Mouse (Mus musculus): ENCODE results near the gene Ndufb4. TPM values are rescaled to one million over a fixed set of nuclear protein-coding genes. Genes with fewer than 3 reads are reported as not detected.
"Not testable (repeated sequence)": the region's sequence is repeated elsewhere in the genome, so short reads cannot be mapped to it uniquely, and the experiment has no call there.

Gene Ndufb4
- total RNA-seq, 2 experiments from 2014 or later: 70.0 to 84.8 TPM

DNA sequence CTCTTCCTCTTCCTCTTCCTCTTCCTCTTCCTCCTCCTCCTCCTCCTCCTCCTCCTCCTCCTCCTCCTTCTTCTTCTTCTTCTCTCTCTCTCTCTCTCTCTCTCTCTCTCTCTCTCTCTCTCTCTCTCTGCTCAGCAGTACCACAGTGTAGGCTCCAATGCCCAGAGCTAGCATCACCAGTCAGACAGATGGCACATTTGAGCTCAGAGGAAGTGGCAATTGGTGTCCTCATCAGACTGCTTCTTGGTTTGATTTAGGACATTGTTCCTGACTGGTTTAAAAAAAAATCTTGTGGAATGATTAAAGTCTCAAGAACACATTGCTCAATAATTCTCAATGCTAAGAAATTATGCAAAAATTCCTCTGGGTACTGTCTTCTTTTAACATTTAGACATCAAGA is 13.7 kb downstream of the Ndufb4 start:
- DNase-seq (ENCODE audit: low spot score in 2 of 2): not testable (repeated sequence)

GRCm38 (mm10) chr16:37637802-37638201 is 16.5 kb downstream of the Ndufb4 start:
- no peak for DNase-seq (ENCODE audit: low spot score in 2 of 2)

- no peak for DNase-seq (ENCODE audit: low spot score in 2 of 2)
These were observed 18.1 kb downstream of the Ndufb4 start for GRCm38 (mm10) chr16:37636107-37636506.

DNA sequence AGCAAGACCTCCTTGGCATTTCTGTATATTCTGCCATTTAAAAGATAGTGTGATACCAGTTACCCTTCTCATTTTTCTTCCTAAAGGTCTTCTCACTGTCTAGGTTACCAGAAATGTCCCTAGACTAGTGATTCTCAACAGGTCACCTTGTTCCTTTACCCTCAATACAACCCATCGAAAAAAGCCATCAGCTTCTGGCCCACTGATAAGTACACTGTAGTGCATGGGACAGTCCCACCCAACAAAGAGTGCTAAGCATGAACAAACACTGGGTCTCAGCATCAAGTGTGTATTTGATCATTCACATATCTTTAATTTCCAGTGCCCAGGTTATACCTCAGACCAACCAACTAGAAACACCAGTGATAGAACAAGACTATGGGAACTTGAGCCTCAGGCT is 19.2 kb downstream of the Ndufb4 start:
- no peak for DNase-seq (ENCODE audit: low spot score in 2 of 2)

- no peak for DNase-seq (ENCODE audit: low spot score in 2 of 2)
These were observed 19.7 kb downstream of the Ndufb4 start for GRCm38 (mm10) chr16:37634578-37634977.

DNA sequence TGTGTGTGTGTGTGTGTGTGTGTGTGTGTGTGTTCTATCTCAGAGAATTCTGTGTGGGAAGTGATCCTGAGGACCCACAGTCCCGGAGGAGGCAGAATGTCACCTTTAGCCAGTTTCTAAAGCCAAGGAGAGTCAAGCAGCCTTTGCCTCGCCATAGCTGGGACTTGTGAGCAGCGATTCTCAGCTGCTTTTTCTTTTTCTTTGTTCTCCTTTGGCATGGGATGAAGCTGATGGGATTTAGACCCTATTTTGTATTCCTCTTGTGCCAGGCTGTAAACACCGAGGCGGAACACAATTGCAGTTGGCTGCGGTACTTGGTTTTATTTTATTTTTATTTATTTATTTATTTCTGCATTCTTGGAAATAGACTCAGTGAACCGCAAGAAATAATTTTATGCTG is 25.2 kb downstream of the Ndufb4 start:
- DNase-seq (ENCODE audit: low spot score in 2 of 2): no peak

GRCm38 (mm10) chr16:37628336-37628735 is 25.9 kb downstream of the Ndufb4 start:
- no peak for DNase-seq (ENCODE audit: low spot score in 2 of 2)

DNA sequence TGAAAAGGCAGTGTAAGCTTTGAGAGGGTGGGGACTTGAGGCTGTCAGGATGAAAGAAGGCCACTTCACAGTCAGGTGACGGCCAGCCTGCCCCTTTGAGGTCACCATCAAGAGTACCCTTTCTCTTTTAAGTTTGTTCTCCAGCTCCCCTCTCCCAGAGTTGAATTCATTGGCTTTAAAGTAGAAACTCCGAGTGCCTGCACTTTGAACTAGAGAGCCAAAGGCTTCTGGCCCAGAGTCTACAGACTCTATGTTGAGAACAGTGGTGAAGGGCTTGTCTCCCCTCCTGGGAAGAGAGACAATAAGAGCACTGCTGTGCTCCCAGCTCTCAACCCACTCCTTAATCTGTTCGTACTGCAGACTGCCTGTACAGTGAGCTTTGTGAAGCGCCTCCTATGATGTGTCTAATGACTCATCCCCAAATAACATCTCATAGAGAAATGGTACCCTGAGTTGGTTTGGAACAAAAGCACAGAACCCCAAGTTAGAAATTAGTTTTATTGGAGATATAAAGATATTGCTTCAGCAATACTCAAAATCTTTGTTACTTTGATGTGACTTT is 27.8 kb downstream of the Ndufb4 start:
- no peak for DNase-seq (ENCODE audit: low spot score in 2 of 2)

- no peak for DNase-seq (ENCODE audit: low spot score in 2 of 2)
These were observed 31.3 kb downstream of the Ndufb4 start for GRCm38 (mm10) chr16:37622919-37623318.

DNA sequence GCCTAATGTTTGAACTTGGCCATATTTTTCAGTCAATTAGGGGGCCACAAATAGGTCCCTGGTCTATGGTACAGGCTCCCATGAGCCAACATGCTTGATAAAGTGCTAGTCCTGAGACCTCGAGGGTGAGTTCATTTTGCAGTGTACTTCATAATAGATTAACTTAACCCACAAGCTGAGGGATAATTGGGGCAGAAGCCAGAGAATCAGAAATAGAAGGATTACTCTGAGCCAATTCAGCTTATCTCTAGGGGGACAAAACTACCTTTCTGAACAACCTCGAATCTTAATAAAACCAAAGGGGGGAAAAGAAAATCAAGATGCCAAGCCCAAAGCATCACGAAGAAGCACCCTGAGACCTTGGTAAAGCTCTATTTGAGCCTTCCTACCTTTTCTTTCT is 31.9 kb downstream of the Ndufb4 start:
- no peak for DNase-seq (ENCODE audit: low spot score in 2 of 2)

GRCm38 (mm10) chr16:37617695-37618094 is 36.6 kb downstream of the Ndufb4 start:
- DNase-seq (ENCODE audit: low spot score in 2 of 2): peak; percentile 60 to 63

DNA sequence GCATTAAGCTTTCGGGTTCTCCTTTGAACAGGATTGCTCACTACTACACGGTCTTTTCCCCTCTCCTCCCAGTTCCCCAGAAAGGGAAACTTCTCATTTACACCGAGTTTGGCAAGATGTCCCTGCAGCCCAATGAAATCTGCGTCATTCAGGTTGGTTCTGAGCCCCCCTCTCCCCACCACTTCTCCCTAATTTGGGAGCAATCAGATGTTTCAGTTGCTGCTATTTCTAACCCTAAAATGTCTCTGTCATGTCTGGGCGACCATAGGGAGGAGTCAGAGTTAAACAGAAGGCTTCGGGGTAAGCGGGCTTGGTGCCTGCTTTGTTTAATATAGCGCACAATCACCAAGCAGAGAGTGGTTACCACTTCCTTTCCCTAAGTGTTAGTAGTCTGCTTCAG is 38.1 kb downstream of the Ndufb4 start:
- no peak for DNase-seq (ENCODE audit: low spot score in 2 of 2)

- DNase-seq (ENCODE audit: low spot score in 2 of 2): no peak
These were observed 38.8 kb downstream of the Ndufb4 start for GRCm38 (mm10) chr16:37615429-37615828.

DNA sequence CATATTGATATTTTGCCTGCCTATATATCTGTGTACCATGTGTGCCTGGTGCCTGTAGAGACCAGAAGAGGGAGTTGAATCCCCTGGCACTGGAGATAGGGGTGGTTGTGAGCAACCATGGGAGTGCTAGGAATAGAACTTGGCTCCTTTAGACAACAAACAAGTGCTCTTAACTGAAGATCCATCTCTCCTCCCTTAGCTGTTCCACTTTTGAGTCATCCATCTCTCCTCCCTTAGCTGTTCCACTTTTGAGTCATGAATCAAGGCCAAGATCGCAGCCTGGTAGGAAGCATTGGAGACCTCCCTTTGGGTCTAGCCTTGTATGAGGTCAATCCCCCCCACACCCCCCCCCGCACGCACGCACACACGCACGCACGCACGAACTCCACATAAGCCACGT is 39.7 kb downstream of the Ndufb4 start:
- no peak for DNase-seq (ENCODE audit: low spot score in 2 of 2)

DNA sequence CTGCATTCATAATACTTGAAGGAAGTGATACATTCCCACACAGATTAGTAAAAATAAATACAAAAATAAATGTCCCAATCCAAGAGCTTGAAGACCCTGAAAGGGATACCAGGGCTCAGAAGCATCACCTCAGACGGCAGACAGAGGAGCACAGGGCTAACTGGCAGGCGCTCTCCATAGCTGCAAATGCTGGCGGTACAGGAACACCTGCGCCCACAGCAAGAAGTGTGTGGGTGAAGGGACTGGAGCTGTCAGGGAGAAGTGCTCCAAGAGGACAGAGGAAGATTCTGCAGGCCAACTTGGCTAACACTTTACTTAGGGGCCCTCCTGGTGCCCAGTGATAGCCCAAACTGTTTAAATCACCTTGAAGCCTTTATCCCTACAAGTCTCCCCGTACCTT is 42.2 kb downstream of the Ndufb4 start:
- DNase-seq (ENCODE audit: low spot score in 2 of 2): no peak

- no peak for DNase-seq (ENCODE audit: low spot score in 2 of 2)
These were observed 43.2 kb downstream of the Ndufb4 start for GRCm38 (mm10) chr16:37611072-37611471.

DNA sequence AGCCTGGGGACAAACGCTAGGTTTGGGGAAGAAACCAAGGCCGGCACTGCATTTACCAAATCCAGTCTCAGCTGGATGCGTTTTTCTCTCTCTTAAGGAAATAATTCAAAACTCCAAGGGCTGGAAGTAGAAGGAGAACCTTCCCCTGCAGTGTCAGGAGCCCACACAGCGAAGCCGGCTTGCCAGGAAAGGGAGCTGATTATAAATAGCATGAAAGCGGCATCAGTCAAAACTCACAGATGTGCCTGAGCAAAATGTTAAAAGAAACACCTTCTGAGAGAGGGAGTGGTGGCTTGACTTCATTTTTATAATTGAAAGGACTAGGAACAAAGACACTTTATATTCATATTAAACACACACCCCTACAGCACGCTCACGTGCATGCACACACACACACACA is 43.9 kb downstream of the Ndufb4 start:
- no peak for DNase-seq (ENCODE audit: low spot score in 2 of 2)

- no peak for DNase-seq (ENCODE audit: low spot score in 2 of 2)
These were observed 50.0 kb downstream of the Ndufb4 start for GRCm38 (mm10) chr16:37604243-37604642.

DNA sequence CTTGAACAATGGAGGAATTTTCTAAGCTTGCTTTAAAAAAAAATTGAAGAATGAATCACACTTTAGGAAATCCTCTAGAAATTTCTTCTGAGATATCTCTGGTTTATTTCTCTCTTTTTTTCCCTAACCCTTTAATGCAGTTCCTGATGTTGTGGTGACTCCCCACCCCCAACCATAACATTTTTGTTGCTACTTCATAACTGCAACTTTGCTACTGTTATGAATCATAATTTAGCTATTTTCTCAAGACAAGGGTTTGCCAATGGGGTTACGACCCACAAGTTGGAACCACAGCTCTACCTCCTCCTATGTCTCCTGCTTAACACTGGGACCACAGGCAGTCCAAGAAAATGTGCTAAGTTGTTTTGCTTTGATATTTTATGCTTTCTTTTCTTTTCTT is 50.8 kb downstream of the Ndufb4 start:
- DNase-seq (ENCODE audit: low spot score in 2 of 2): no peak

DNA sequence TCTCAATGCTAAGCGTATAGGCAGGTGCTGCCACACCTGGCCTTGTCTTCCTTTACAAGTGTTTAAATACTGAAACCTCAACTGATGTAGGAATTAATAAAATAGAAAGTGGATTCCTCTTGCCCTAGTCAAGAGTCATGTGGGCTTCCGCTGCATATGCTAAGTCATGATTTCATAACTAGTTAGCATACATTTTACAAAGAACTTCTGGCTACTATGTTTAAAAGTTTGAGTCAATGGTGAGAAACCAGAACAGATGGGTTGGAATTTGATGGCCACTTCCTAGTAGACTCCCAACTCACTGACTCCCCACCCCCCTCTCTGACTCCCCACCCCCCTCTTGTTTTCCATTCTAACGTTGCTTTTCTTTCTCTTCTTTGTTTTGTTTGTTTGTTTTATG is 54.9 kb downstream of the Ndufb4 start:
- no peak for DNase-seq (ENCODE audit: low spot score in 2 of 2)

GRCm38 (mm10) chr16:37598463-37598862 is 55.8 kb downstream of the Ndufb4 start:
- DNase-seq (ENCODE audit: low spot score in 2 of 2): no peak

GRCm38 (mm10) chr16:37597412-37597811 is 56.8 kb downstream of the Ndufb4 start:
- DNase-seq (ENCODE audit: low spot score in 2 of 2): no peak
